ENCODE assay signal across 8 mouse cellular contexts in the genomic region with DNA sequence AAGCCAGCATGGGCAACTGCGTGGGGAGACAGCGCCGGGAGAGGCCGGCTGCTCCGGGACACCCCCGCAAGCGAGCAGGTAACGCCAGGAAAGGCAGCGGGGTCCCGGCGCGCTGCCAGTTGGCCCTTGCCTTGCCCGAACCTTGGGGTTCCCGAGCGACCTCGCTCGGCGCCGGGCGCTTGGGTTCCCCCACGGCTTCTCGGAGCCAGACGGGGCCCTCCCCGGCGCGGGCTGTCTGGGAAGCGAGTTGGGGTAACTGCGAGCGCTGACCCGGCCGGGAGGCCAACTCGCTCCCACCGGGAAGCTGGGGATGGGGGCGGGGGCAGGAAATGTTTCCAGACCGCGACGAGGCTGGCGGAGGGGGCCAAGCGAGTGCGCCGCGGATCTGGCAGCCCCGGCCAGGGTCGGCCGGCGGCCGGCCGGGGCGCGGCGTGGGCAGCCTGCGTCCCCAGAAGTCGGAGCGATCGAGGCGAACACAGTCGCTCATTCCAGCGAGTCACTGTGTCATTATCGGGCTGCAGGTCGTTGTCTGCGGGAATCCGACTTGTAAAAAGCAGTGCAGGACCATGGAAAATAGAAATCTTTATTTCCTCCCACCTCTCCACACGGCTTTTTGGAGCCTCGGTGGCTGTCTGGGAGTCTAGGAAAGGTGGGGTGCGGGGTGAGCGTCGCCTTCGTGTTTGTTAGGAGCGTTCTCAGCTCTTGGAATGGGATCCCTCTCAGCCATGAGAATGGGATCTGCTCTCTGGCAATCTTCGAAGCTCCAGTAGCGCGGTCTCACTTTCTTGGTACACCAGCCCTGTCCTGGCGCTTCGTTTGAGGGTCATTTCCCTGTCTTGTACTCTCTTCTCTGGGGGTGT. TPM values are rescaled to one million over a fixed set of nuclear protein-coding genes. Genes with fewer than 3 reads are reported as not detected.
A peak's percentile ranks its signal among the peaks of the same experiment; 100 is the strongest.
DNase-seq lines count a peak whose midpoint lies in the region; ATAC-seq lines count a peak whose summit lies in the region.

No protein-coding gene starts in this region.

- peak overlapping the region; percentile 9; the same call in 1 of the 2 replicates for H3K27ac ChIP-seq in forebrain, embryonic 14.5 days (ENCODE audit: low read depth, low read length)
- peak overlapping the region; percentile 54 for H3K27ac ChIP-seq in hindbrain, embryonic 11.5 days (ENCODE audit: low read depth, low read length)
- H3K27ac ChIP-seq in liver, embryonic 12.5 days: peak overlapping the region; percentile 68
- no peak overlapping the region for H3K27ac ChIP-seq in neural tube, embryonic 12.5 days

- peak; percentile 64 for DNase-seq in thymus, postnatal 14 days
- DNase-seq in thymus, postnatal 0 days (ENCODE audit: low spot score): no peak
- peak; percentile 60 for DNase-seq in brain, adult 2 months (ENCODE audit: low read depth, low spot score)
- DNase-seq in forebrain, embryonic 14.5 days (ENCODE audit: low spot score): peak; percentile 31
- DNase-seq in hindbrain, embryonic 11.5 days (ENCODE audit: low spot score): peak; percentile 58

- no peaks in the 10 kb centered on the region for H3K36me3 ChIP-seq in forebrain, embryonic 14.5 days (ENCODE audit: control insufficient read depth, insufficient read depth, low read length)
- no peaks in the 10 kb centered on the region for H3K36me3 ChIP-seq in hindbrain, embryonic 11.5 days (ENCODE audit: control insufficient read depth, insufficient read depth, low read length)
- peaks cover 4% of the 10 kb centered on the region; the same call in 1 of the 2 replicates for H3K36me3 ChIP-seq in liver, embryonic 12.5 days
- H3K36me3 ChIP-seq in neural tube, embryonic 12.5 days: no peaks in the 10 kb centered on the region

- peaks cover 7% of the 10 kb centered on the region; the same call in 1 of the 2 replicates for H3K4me1 ChIP-seq in forebrain, embryonic 14.5 days (ENCODE audit: control insufficient read depth, insufficient read depth, low read length)
- H3K4me1 ChIP-seq in hindbrain, embryonic 11.5 days (replicated peaks; ENCODE audit: control insufficient read depth, insufficient read depth, low read length): no peaks in the 10 kb centered on the region; the same call in 1 of the 2 replicates
- peaks cover 41% of the 10 kb centered on the region for H3K4me1 ChIP-seq in liver, embryonic 12.5 days
- peaks cover 20% of the 10 kb centered on the region for H3K4me1 ChIP-seq in neural tube, embryonic 12.5 days

- WGBS in forebrain, embryonic 14.5 days: under 1% methylated on average over 68 of the region's 74 CpGs
- under 1% methylated on average over 73 of the region's 74 CpGs for WGBS in hindbrain, embryonic 11.5 days
- under 1% methylated on average over 74 of the region's 74 CpGs for WGBS in liver, embryonic 12.5 days (ENCODE audit: insufficient replicate concordance)
- under 1% methylated on average over 74 of the region's 74 CpGs for WGBS in neural tube, embryonic 12.5 days

- ATAC-seq in forebrain, embryonic 14.5 days: no peak
- no peak for ATAC-seq in hindbrain, embryonic 11.5 days (ENCODE audit: low FRiP score)
- ATAC-seq in liver, embryonic 12.5 days: no peak
- ATAC-seq in neural tube, embryonic 12.5 days (ENCODE audit: low FRiP score, low read depth): 0 out of 2 replicates have a peak, but pooled peaks have one; percentile 1
- no peak for ATAC-seq in monocyte, adult 5-6 weeks (replicated peaks; ENCODE audit: insufficient number of reproducible peaks, low FRiP score, low TSS enrichment, poor library complexity, severe bottlenecking)

- H3K27me3 ChIP-seq in forebrain, embryonic 14.5 days (replicated peaks; ENCODE audit: control insufficient read depth, insufficient read depth, low read length): 0 out of 2 replicates have a peak, but pooled peaks cover 11% of the 10 kb centered on the region
- no peaks in the 10 kb centered on the region; the same call in 1 of the 2 replicates for H3K27me3 ChIP-seq in hindbrain, embryonic 11.5 days (ENCODE audit: control insufficient read depth, insufficient read depth, low read length)
- H3K27me3 ChIP-seq in liver, embryonic 12.5 days (replicated peaks): peaks cover 25% of the 10 kb centered on the region
- peaks cover 17% of the 10 kb centered on the region for H3K27me3 ChIP-seq in neural tube, embryonic 12.5 days (replicated peaks)

- no peaks in the 10 kb centered on the region for H3K9me3 ChIP-seq in forebrain, embryonic 14.5 days (replicated peaks; ENCODE audit: control insufficient read depth, low read length)
- H3K9me3 ChIP-seq in hindbrain, embryonic 11.5 days (ENCODE audit: control insufficient read depth, low read length): no peaks in the 10 kb centered on the region
- H3K9me3 ChIP-seq in liver, embryonic 12.5 days (replicated peaks): no peaks in the 10 kb centered on the region
- no peaks in the 10 kb centered on the region for H3K9me3 ChIP-seq in neural tube, embryonic 12.5 days

- peak overlapping the region; percentile 81 for H3K4me3 ChIP-seq in forebrain, embryonic 14.5 days (ENCODE audit: low read depth, low read length)
- peak overlapping the region; percentile 83 for H3K4me3 ChIP-seq in hindbrain, embryonic 11.5 days (ENCODE audit: low read depth, low read length)
- peak overlapping the region; percentile 86 for H3K4me3 ChIP-seq in liver, embryonic 12.5 days
- peak overlapping the region; percentile 92 for H3K4me3 ChIP-seq in neural tube, embryonic 12.5 days

- H3K9ac ChIP-seq in forebrain, embryonic 14.5 days (ENCODE audit: low read length): peak overlapping the region; percentile 72
- peak overlapping the region; percentile 74 for H3K9ac ChIP-seq in hindbrain, embryonic 11.5 days (ENCODE audit: low read depth, low read length)
- peak overlapping the region; percentile 83 for H3K9ac ChIP-seq in liver, embryonic 12.5 days
- H3K9ac ChIP-seq in neural tube, embryonic 12.5 days: peak overlapping the region; percentile 66

- peak overlapping the region; percentile 100 for H3K4me2 ChIP-seq in forebrain, embryonic 14.5 days (ENCODE audit: low read length)
- peak overlapping the region; percentile 100 for H3K4me2 ChIP-seq in hindbrain, embryonic 11.5 days (replicated peaks; ENCODE audit: low read depth, low read length)
- H3K4me2 ChIP-seq in liver, embryonic 12.5 days: peak overlapping the region; percentile 99
- H3K4me2 ChIP-seq in neural tube, embryonic 12.5 days (replicated peaks): peak overlapping the region; percentile 100

RNA-seq across cellular contexts. Expression of gene Ubtd1, which starts 0.6 kb away (rescaled TPM):
- polyA plus RNA-seq in thymus, postnatal 0 days (2015; fragmentation: Nextera tagmentation; extraction: Ambion mirVana): 15.4 and 16.0 TPM in 2 replicates
- polyA plus RNA-seq in forebrain, embryonic 14.5 days (2014; fragmentation: Nextera tagmentation; extraction: Ambion mirVana): 5.4 and 6.7 TPM in 2 replicates
- 6.5 and 7.7 TPM in 2 replicates for polyA plus RNA-seq in hindbrain, embryonic 11.5 days (2014; fragmentation: Nextera tagmentation; extraction: Ambion mirVana)
- 5.6 and 5.7 TPM in 2 replicates for polyA plus RNA-seq in liver, embryonic 12.5 days (2016; fragmentation: Nextera tagmentation; extraction: Ambion mirVana)
- 16.9 and 17.6 TPM in 2 replicates for polyA plus RNA-seq in neural tube, embryonic 12.5 days (2016; fragmentation: Nextera tagmentation; extraction: Ambion mirVana)
- total RNA-seq in monocyte, adult 5-6 weeks (2017): 8.2 to 10.9 TPM (median 10.0 TPM) in 3 replicates

RNA-seq across cellular contexts. Expression of gene Mms19, which starts 1.2 kb away (rescaled TPM):
- 28.0 and 31.2 TPM in 2 replicates for polyA plus RNA-seq in thymus, postnatal 0 days (2015; fragmentation: Nextera tagmentation; extraction: Ambion mirVana)
- 30.8 and 35.9 TPM in 2 replicates for polyA plus RNA-seq in forebrain, embryonic 14.5 days (2014; fragmentation: Nextera tagmentation; extraction: Ambion mirVana)
- 32.5 and 32.6 TPM in 2 replicates for polyA plus RNA-seq in hindbrain, embryonic 11.5 days (2014; fragmentation: Nextera tagmentation; extraction: Ambion mirVana)
- polyA plus RNA-seq in liver, embryonic 12.5 days (2016; fragmentation: Nextera tagmentation; extraction: Ambion mirVana): 18.3 and 20.9 TPM in 2 replicates
- 34.7 and 38.4 TPM in 2 replicates for polyA plus RNA-seq in neural tube, embryonic 12.5 days (2016; fragmentation: Nextera tagmentation; extraction: Ambion mirVana)
- 18.6 to 55.2 TPM (median 41.6 TPM) in 3 replicates for total RNA-seq in monocyte, adult 5-6 weeks (2017)

RNA-seq across cellular contexts. Expression of gene Zdhhc16, which starts 48.9 kb away (rescaled TPM):
- 67.3 and 67.8 TPM in 2 replicates for polyA plus RNA-seq in thymus, postnatal 0 days (2015; fragmentation: Nextera tagmentation; extraction: Ambion mirVana)
- polyA plus RNA-seq in forebrain, embryonic 14.5 days (2014; fragmentation: Nextera tagmentation; extraction: Ambion mirVana): 77.2 and 83.7 TPM in 2 replicates
- polyA plus RNA-seq in hindbrain, embryonic 11.5 days (2014; fragmentation: Nextera tagmentation; extraction: Ambion mirVana): 59.0 and 59.1 TPM in 2 replicates
- 47.3 and 48.1 TPM in 2 replicates for polyA plus RNA-seq in liver, embryonic 12.5 days (2016; fragmentation: Nextera tagmentation; extraction: Ambion mirVana)
- 79.2 and 82.1 TPM in 2 replicates for polyA plus RNA-seq in neural tube, embryonic 12.5 days (2016; fragmentation: Nextera tagmentation; extraction: Ambion mirVana)
- 15.5 to 26.4 TPM (median 23.1 TPM) in 3 replicates for total RNA-seq in monocyte, adult 5-6 weeks (2017)

RNA-seq across cellular contexts. Expression of gene Exosc1, which starts 48.9 kb away (rescaled TPM):
- polyA plus RNA-seq in thymus, postnatal 0 days (2015; fragmentation: Nextera tagmentation; extraction: Ambion mirVana): 86.9 and 90.8 TPM in 2 replicates
- polyA plus RNA-seq in forebrain, embryonic 14.5 days (2014; fragmentation: Nextera tagmentation; extraction: Ambion mirVana): 69.0 and 76.2 TPM in 2 replicates
- 77.2 and 83.2 TPM in 2 replicates for polyA plus RNA-seq in hindbrain, embryonic 11.5 days (2014; fragmentation: Nextera tagmentation; extraction: Ambion mirVana)
- polyA plus RNA-seq in liver, embryonic 12.5 days (2016; fragmentation: Nextera tagmentation; extraction: Ambion mirVana): 72.7 and 75.0 TPM in 2 replicates
- polyA plus RNA-seq in neural tube, embryonic 12.5 days (2016; fragmentation: Nextera tagmentation; extraction: Ambion mirVana): 67.0 and 68.3 TPM in 2 replicates
- 28.8 to 32.4 TPM (median 31.4 TPM) in 3 replicates for total RNA-seq in monocyte, adult 5-6 weeks (2017)

RNA-seq across cellular contexts. Expression of gene Ankrd2, which starts 53.6 kb away (rescaled TPM):
- 0.21 TPM in 1 of 2 replicates, not detected in the other for polyA plus RNA-seq in thymus, postnatal 0 days (2015; fragmentation: Nextera tagmentation; extraction: Ambion mirVana)
- 0.47 TPM in 2 replicates for polyA plus RNA-seq in forebrain, embryonic 14.5 days (2014; fragmentation: Nextera tagmentation; extraction: Ambion mirVana)
- not detected in 2 replicates for polyA plus RNA-seq in hindbrain, embryonic 11.5 days (2014; fragmentation: Nextera tagmentation; extraction: Ambion mirVana)
- 0.11 and 0.20 TPM in 2 replicates for polyA plus RNA-seq in liver, embryonic 12.5 days (2016; fragmentation: Nextera tagmentation; extraction: Ambion mirVana)
- polyA plus RNA-seq in neural tube, embryonic 12.5 days (2016; fragmentation: Nextera tagmentation; extraction: Ambion mirVana): 0.18 TPM in 1 of 2 replicates, not detected in the other
- total RNA-seq in monocyte, adult 5-6 weeks (2017): not detected in 3 replicates
